Mouse (Mus musculus) megakaryocyte, embryonic 14.5 days (primary cell): ENCODE measurements around the gene Ociad1.

Experiments used
- FLI1 ChIP-seq: IDR thresholded peaks from 2 replicates; pipeline ENCODE4 v1.6.1; 2012; ENCODE audit warnings: low read length, inconsistent platforms, mixed read lengths
- GATA1 ChIP-seq: IDR thresholded peaks from 3 replicates; pipeline ENCODE4 v1.6.1; 2012; ENCODE audit warnings: mixed read lengths, low read length, inconsistent platforms, borderline replicate concordance

DNA sequence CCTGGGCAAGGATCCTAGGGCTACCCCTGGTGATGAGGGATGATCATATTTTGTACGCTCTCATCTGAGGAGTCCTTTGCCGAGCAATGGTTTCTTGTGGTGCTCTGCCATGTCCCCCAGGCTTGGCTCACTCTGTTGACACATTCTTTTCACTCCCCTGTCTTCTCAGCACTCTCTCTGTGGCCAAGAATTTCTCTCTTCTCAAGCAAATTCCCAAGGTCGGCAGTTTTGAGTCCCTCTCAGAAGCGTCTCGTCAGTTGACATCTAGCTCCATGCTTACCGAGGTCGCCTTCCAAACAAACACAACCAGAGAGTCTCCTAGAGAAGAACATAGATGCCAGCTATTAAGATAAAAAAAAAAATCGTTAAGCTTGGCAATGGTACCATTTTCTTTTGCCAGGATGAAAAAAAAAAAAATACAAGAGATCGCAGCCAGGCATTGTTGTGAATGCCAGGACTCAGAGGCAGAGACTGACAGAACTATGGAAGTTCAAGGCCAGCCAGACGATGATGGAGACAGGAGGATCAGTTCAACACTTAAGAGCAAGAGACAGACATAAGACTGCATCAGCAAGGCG lies 23.9 kb upstream of the Ociad1 start:
- no peak for TF ChIP-seq GATA1
- TF ChIP-seq FLI1: no peak
